Mouse (Mus musculus) thymus, postnatal 10 days (tissue): Measurements from ENCODE around the gene Ephb4.

Experiments
- DNase-seq, 2 experiments: peaks; one replicate each; pipeline ENCODE4 v3.0.0; 2021; ENCODE audit warnings: low spot score in 2 of 2

The Ephb4 gene

DNA sequence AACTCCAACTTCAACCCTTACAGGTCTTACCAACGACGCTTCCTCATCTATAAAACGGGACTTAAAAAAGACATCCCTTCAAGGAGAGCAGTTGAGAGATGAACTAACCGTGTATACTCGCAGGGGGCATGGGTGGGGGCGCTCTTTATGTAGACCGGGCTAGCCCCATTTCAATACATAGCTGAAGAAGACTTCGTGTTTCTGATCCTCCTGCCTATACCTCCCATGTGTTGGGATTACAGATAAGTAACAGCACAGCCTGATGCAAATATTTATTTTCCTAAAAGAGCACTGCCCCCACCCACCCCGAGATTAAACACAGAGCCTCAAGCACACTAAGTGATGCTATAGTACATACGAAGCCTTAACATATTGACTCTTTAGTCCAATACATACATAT lies 15.6 kb upstream of the Ephb4 start:
- no peak for DNase-seq

DNA sequence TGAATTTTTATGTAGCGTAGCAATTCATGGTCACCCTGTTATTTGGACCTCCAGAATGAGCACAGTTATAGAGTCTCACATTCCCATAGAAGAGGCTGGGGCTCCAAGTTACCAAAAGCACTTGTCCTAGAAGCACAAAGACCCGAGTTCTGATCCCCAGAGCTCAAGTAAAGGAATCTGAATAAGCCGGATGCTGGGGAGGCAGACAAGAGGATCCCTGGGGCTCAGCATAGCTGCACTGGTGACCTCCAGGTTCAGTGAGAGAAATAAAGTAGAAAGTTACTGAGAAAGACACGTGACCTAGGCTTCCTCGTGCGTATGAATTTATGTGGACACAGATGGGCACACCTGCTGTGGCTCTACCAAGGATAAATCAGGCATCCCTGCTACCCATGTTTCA lies 14.8 kb upstream of the Ephb4 start:
- DNase-seq, result no peak

DNA sequence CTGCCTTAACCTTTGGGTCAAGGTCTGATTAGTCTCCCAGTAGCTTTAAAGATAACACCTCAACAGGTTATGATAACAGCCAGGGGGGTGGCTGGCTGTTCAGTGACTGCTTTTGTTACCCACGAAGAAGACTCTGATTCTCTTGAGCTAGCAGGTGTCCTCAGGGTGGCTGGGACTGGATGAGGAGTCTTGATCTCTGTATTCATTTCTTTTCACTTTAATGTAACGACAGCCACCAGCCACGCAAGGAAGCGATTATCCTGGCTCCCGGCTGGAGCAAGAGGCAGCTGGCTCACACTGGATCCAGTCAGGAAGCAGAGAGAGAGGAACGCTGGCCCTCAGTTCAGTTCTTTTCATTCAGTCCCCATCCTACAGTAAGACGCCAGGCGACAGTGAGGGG lies 12.7 kb upstream of the Ephb4 start:
- no peak for DNase-seq

DNA sequence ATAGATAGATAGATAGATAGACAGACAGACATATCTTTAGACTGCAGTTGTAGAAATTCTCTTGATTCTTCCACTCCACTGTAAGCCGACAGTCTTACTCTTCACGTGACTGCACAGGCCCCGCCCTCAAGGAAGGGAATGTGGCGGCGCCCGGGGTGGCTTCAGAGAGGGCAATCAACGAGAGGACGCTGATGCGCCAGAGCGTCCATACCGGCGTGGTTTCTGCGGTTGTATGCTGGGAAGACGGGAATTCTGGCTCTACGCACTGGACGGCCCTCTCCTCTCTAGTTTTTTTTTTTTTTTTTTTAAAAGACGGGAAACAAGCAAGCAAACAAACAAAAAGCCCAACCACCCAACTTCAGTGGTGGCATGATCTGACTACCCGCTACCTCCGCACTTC lies 11.7 kb upstream of the Ephb4 start:
- DNase-seq, result peak; percentile 73 to 79

DNA sequence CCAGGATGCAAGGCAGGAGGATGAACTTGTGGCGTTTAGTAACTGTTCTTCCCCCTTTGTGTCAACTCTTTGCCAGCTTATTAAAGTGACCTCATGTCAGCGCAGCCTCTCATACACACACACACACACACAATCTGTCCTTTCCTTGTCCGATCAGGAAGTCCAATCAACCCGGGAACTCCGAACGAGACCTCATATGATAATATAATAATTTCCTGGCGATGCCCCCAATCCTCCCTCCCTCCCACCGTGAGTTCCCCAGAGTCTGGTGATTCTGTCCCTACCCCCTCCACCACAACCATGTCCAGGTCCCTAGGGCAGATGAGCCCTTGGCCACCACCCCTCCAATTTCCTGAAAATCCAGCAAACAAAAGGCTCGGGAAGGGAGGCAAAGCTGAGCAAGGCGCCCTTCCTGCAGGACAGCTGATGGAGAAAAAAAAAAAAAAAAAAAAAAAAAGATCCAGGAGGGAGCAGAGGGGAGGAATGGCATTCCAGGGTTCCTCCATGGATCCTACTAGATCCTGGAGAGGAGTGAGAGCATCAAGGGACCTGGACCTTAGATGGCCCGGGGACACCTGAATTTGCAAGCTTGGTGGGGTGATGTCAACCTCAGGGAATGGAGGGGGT lies 11.1 kb upstream of the Ephb4 start:
- DNase-seq, result no peak

DNA sequence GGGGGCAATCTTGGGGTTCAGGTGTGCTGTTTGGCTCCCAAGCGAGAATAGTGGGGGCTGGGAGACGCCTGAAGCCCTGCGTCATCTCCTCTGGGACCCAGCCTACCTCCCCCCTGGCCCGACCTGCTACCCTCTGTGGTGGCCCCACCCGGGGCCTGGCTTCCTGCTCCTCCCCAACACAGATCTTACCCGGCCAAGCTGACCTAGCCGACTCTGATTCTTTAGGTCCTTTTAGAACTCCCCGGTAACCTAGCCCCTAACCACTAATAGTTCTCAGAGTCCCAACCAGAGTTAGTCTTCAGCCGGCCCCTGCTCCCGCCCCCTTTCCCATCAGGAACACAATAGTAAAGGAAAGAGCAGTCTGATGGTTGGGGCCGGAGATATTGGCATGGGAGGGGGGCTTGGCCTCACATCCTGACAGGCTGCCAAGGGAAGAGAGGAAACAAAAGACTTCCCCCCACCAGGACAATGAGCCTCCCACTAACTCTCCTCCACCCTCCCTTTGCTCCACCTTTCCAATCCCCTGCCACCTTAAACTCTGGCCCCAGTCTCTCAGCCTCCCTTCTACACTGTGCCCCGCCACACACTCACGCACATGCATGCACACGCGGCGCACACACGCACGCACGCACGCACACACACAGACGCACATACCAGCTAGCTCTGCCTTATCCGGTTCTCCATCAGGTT lies 10.5 kb upstream of the Ephb4 start:
- no peak for DNase-seq

DNA sequence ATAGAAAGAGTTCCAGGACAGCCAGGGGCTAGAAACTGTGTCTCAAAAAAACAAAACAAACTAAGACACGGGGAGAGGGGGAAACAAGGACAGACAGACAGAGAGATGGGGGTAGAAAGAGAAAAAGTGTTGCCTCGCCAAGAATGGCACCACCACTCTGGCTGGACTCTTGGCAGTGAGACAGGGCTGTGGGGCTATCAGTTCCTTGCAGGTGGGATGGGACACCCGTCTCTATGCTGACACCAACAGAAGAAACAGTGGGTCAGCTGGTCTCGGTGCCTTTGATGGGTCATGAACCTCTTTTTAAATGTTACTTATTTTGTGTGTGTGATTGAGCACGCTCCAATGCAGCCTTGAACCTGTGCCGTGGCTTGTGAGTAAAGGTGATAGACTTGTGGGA lies 9.7 kb upstream of the Ephb4 start:
- no peak for DNase-seq

DNA sequence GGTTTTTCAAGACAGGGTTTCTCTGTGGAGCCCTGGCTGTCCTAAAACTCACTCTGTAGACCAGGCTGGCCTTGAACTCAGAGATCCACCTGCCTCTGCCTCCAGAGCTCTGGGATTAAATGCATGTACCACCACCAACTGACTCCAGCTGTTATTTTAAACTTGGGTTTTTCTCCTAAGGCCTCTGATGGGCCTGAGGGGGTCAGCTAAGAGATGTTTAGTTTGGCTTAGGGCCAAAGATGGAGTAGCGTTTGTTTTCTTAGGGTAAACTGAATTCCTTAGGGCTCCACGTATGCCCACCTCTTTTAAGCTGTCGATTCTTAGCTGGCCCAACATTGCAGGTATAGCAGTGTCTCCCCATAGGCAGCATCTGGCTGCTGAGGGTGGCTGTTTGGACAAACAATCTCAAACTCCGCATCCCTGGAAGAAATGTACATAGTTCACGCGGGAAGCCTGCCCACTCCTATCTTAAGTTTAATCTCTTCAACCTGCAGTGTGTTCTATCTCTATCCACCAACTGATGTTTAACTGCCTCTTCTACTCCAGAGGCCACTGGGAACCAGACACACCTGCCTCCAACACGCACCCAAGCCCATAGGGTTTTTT lies 7.4 kb upstream of the Ephb4 start:
- DNase-seq, result no peak

DNA sequence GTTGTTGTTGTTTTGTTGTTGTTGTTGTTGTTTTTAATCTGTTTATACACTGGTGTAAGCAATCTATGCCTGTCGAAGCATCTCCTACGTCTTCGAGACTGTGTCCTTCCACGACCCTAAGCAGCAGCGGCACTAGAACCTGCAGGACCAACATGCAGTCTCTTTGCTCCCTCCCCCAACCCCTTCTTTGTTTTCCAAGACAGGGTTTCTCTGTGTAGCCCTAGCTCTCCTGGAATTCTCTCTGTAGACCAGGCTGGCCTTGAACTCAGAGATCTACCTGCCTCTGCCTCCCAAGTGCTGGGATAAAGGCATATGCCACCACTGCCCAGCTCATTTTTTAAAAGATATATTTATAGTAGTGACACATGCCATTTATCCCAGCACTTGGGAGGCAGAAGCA lies 6.5 kb upstream of the Ephb4 start:
- DNase-seq, result no peak

DNA sequence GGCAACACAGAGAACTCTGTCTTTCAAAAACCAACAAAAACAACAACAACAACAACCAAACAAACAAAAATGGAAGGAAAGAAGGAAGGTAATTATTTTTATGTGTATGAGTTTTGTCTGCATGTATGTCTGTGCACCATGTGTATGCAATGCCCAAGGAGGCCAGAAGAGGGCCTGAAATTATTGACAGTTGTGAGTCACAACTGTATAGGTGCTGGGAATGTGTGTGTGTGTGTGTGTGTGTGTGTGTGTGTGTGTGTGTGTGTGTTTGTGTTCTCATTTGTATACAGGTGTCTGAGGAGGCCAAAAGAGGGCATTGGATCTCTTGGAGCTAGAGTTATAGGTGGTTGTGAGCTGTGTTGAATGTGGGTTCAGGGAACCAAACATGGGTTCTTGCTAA lies 6.0 kb upstream of the Ephb4 start:
- DNase-seq, result no peak

DNA sequence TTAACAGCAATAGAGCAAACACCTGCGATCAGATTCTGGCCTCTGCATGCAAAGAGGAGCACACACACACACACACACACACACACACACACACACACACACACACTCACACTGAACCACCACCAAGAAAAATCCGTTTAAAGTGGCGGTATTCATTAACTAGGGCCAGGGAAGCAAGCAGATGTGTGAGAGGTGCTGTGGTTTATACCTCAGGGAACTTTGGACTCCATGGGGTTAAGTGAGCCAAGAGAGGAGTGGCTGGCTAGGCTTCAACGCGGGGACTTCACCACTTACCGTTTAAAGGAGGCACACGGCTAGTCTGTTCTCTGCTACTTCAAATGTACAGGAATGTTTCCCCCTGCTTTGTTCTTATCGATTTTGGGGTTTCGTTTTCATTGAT lies 4.1 kb upstream of the Ephb4 start:
- no peak for DNase-seq

DNA sequence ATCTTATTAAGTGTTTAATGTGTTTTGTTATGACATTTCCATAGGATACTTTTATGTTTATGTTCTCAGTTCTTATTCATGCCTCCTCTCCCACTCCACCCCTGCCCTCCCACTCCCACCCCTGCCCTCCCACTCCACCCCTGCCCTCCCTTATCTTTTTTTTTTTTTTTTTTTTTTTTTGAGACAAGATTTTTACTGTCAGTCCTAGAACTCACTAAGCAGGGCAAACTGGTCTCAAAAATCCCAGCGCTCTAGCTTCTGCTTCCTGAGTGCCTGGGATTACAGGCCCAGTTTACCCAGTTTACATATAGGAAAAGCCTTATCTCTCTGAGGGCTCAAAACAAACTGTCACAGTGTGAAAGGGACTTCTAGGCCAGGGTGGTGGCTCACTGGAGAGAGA lies 3.5 kb upstream of the Ephb4 start:
- no peak for DNase-seq

DNA sequence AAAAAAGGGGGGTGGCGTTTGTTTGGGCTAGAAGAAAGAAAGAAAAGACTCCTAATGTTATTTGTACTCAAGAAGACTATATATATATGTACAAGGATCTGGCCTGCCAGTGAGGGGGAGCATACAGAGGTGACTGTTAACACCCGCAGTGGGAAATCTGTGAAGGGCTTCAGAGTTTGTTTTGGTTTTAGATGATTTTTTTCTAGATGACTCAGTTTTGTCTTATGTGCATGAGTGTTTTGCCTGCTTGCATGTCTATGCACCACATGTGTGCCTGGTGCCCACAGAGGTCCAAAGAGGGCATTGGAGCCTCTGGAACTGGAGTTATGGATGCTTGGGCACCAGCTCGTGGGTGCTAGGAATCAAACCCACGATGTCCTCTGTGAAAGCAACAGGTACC lies 2.9 kb upstream of the Ephb4 start:
- DNase-seq, result no peak

DNA sequence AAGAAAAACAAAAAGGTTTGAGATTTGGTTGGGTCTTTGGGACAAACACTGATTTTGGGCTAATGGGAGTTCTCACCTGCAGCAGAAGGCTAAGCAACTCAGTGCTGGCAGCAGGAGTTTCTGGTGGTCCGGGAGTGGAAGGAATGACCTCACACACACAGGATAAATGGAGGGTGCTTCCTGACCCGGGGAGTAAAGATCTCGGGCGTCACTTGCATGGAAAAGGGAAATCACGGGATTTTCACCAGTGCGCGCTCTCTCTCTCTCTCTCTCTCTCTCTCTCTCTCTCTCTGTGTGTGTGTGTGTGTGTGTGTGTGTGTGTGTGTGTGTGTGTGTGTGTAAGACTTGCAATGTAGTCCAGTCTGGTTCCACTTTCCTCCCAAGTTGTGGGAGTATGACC lies 2.1 kb upstream of the Ephb4 start:
- DNase-seq, result no peak

DNA sequence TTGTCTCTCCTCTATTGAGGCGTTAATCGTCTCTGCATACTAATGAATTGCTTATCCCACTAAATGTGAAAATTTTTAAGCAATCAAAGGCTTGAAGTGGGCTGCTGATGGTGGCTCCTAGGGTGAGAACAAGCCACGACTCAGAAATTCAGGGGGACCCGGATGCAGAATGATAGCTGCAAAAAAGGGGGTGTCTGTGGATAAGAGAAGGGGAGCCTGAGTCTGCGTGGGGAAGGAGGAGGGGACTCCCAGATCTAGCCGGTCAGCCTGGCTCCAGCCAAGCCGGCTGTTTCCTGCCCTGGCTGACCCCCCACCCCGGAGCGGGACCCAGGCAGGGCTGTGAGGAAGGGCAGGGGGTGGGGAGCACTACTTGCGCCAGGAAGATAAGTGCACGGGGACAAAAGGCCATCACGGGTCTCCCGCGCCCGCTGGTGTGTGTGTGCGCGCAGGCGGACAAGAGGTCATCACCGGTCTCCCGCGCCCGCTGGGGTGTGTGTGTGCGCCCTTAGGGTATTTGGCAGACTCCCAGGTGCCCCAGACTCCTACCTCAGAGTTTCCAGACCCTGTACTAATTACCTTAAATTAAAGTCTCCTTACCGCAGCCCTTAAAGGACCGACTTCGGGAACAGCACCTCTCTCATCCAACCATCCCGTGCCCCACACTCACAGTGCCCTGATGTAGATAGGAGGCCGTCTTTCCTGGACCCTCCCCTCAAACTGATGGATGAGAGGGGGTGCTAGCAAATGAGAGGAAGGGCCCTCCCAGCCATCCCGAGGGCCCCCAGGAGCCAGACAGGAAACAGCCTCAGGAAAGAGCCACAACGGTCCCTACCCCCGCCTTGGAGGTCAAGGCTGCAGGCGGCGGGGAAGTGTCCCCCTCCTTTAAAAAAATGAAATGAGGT lies 1.2 kb upstream of the Ephb4 start:
- DNase-seq, result no peak

DNA sequence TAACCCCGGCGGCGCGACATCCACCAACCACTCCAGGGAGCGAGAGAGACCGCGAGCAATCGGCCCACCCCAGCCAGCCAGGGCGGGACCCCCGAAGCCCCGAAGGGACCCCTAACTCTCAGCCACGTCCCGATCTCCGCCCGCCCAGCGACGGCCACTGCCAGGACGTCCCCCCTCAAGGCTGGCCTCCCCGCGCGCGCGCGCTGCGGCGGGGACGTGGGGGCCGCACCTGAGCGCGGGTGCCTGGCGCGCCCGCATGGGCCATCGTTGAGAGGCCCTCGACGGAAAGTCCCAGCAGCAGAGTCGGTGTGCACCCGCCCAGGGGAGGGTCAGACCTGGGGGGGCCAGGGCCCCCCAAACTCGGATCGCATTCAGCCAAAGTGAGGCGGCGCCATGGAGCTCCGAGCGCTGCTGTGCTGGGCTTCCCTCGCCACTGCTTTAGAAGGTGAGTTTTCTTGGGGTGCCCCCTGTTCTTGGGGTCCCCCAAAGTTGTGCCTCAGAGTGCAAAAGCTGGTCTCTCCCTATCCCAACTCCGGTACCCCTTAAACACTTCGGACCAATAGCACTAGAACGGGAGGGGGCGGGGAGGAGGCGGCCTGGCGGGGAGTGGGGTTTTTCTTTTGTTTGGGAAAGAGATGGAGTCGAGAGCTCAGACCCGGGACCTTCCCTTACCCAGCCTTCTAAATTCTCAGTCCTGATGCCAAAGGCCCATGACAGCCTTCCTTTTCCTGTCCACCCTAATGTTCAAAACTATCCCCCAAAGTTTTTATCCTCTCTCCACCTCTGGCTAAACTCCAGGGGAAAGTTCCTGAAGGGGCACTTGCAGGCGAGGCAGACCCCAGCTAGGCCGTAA lies 522 bp downstream of the Ephb4 start:
- no peak for DNase-seq

DNA sequence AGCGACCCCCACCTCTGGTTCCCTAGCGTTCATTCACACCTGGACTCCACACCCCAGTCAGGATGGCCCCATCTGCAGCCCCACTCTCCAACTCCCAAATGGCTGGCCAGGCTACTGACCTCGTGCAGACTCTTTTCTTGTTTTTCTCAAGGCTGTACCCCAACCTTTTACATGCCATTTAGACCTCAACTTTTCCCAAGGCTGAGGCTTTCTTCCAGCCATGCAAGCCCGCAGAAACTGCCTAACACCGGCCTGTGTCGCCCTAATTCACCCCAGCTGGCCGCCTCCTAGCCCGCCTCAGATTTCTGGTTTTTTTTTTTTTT lies 1.1 kb downstream of the Ephb4 start:
- DNase-seq, result no peak

DNA sequence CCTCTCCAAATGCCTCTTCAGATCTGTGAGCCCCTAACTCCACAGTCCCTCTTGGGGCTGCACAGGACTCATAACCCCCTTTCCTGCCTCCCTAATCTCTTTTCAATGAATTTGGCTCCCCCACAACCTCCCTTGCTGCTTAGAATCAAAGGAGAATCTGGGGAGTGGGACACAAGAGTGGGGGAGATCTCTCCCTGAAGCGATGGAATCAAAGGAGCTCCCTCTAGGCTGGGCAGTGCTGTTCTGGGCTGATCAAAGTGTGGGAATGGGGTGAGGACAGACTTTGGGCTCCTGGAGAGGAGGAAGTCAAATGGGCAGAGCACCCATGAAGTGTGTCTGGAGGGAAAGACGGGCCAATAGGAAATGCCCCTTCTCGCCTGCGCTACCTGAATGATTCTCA lies 1.5 kb downstream of the Ephb4 start:
- no peak for DNase-seq

DNA sequence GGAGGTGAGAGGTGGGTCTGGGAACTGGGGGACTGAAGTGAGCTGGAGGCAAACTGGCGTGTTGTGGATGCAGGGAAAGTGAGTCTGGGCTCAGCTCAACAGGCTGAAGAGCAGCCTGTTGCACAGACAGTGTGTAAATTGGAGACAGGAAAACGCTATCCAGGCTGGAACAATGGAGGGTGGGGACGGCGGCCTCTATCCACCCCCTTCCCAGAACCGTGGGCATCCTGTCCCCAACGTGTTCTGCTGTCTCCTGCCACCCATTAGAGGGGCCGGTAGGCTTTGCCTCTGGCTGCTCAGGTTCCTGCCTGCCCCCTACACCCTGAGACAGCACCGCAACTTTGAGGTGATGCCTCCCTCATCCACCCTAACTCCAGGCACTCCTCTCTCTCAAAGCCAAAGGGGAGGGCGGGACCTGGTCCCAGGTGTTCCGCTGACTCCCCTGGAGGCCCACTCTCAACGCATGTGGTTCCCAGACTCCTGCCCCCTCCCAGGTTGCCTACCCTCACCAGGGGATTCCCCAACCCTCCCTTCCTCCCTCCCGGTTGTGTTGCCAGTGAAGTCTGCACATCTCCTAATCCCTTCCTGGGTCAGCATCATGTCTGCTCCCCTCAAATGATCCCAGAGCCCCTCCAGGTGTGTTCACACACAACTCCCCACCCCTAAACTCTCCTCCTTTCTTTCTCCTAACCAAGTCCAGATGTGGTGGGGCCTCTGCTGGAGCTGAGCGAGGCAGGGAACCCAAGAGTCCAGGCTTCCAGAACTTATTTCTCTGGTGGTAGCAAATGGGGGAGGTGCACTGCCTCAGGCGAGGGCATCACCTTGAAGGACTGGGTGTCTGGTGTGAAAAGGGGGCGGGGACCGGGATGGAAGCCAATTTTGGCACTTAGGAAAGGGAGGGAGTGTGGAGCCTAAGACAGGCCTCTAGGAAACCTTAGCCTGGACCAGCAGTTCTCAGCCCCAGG lies 2.4 kb downstream of the Ephb4 start:
- no peak for DNase-seq

DNA sequence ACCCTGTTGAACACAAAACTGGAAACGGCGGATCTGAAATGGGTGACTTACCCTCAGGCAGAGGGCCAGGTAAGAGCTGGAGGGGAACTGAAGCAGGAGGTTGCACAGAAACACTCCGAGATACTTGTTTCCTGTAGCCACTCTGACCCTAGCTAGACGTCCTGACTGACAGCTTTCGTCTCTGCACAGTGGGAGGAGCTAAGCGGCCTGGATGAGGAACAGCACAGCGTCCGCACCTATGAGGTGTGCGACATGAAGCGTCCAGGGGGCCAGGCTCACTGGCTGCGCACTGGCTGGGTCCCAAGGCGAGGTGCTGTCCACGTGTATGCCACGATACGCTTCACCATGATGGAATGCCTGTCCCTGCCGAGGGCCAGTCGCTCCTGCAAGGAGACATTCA lies 4.2 kb downstream of the Ephb4 start:
- DNase-seq, result no peak

DNA sequence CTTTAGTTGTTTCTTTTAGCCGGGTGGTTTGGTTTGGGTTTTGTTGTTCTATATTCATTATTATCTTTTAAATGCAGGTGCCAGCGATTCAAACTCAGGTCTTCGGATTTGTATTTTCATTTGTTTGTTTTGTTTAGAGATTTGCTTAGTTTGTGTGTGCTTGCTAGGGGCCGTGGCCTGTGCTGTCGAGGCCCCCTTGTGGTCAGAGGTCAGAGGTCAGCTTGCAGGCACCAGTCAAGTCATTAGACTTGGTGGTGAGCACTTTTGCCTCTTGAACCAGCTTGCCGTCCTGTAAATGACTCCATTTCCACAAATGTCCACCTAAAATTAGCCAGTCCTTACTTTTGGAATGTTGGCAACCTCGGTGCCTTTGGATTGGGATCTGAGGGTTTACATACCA lies 8.5 kb downstream of the Ephb4 start:
- DNase-seq, result peak in 1 of 2 experiments; percentile 35
